Mouse (Mus musculus) ES-Bruce4 (cell line): ENCODE measurements around the gene Tmem185b. TPM values are rescaled to one million over a fixed set of nuclear protein-coding genes. Genes with fewer than 3 reads are reported as not detected.
A peak's percentile ranks its signal among the peaks of the same experiment; 100 is the strongest.

Source experiments
- H3K27ac ChIP-seq: 2 replicates; pipeline ENCODE4 v1.5.1; 2012; ENCODE audit warnings: low read length, inconsistent platforms; ENCODE audit not compliant: insufficient read depth
- H3K27me3 ChIP-seq: 2 replicates; pipeline ENCODE4 v1.6.1; 2012; ENCODE audit warnings: mild to moderate bottlenecking, low read length, inconsistent platforms; ENCODE audit not compliant: control insufficient read depth, poor library complexity, insufficient read depth, severe bottlenecking
- H3K36me3 ChIP-seq: 2 replicates; pipeline ENCODE4 v1.6.1; 2012; ENCODE audit warnings: inconsistent platforms, mild to moderate bottlenecking, low read length, moderate library complexity; ENCODE audit not compliant: control insufficient read depth, poor library complexity, insufficient read depth, severe bottlenecking
- H3K4me1 ChIP-seq: one replicate; pipeline ENCODE4 v1.8.1; 2011; ENCODE audit warnings: low read length; ENCODE audit not compliant: control insufficient read depth, insufficient read depth
- H3K4me3 ChIP-seq: 2 replicates; pipeline ENCODE4 v1.5.1; 2011; ENCODE audit warnings: low read depth, mild to moderate bottlenecking, low read length
- H3K9ac ChIP-seq: 2 replicates; pipeline ENCODE4 v1.6.1; 2012; ENCODE audit warnings: low read depth, mild to moderate bottlenecking, inconsistent platforms; ENCODE audit not compliant: poor library complexity, severe bottlenecking
- H3K9me3 ChIP-seq: replicated peaks from 2 replicates; pipeline ENCODE4 v1.6.1; 2012; ENCODE audit warnings: mild to moderate bottlenecking, low read length, inconsistent platforms; ENCODE audit not compliant: control insufficient read depth, poor library complexity, insufficient read depth, severe bottlenecking
- CTCF ChIP-seq: IDR thresholded peaks from one replicate; pipeline ENCODE4 v1.8.1; 2011; ENCODE audit warnings: low read depth, low read length
- EP300 ChIP-seq: IDR thresholded peaks from 2 replicates; pipeline ENCODE4 v1.6.1; 2011; ENCODE audit warnings: low read depth, low read length; ENCODE audit not compliant: insufficient read depth
- POLR2A ChIP-seq: IDR thresholded peaks from one replicate; pipeline ENCODE4 v1.8.1; 2011; ENCODE audit warnings: low read length; ENCODE audit not compliant: insufficient read depth
- polyA plus RNA-seq: library from polyadenylated mRNA; stranded (reverse); fragments of >200 nt; gene quantifications from 2 replicates; pipeline ENCODE4 v1.2.4, GENCODE M21; 2011; ENCODE audit warnings: low read depth; ENCODE audit not compliant: missing spikeins, insufficient read depth, insufficient read length

Gene Tmem185b
- polyA plus RNA-seq, 1 experiment: 8.9 TPM

DNA sequence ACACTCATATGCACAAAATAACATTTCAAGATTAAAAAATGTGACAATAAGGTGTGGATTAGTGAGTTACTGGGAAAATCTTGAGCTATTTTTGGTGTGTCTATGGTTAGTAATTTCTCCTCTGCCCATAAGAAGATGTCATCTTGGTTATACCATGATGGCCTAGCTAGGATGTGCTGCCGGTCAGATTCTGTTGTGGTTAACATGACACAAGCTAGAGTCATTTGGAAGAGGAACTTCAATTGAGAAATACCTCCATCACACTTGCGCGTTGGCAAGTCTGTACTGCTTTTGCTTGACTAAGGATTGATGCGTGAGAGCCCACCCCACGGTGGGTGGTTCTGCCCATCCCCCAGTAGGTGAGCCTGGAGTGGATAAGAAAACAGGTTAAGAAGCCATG is 8.4 kb downstream of the Tmem185b start:
- H3K36me3 ChIP-seq: no peaks in the 10 kb centered on the region
- H3K9ac ChIP-seq: no peak overlapping the region
- no peaks in the 10 kb centered on the region for H3K27me3 ChIP-seq
- no peaks in the 10 kb centered on the region for H3K9me3 ChIP-seq
- H3K4me3 ChIP-seq: no peak overlapping the region
- no peaks in the 10 kb centered on the region for H3K4me1 ChIP-seq
- TF ChIP-seq CTCF: no peak
- H3K27ac ChIP-seq: no peak overlapping the region

DNA sequence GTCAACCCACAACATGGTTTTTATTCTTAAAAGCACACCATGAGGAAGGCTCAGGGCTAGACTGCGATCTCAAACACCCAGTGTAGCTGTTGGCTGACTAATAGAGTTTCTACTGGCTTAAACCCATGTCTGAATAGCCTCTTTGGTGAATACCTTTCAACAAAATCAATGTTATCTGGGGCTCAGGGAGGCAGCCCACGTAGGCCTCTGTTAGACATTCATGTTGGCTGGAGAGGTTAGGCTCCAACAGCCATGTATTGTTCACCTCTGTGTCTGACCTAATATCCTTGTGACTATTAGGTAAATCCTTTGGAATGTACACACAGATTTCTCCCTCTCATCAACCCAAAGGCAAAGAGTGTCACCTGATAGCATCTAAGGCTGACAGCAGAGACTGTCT is 10.2 kb downstream of the Tmem185b start:
- Histone ChIP-seq H3K27me3 (no peaks in the 10 kb centered on the region), H3K27ac (no peak overlapping the region), H3K4me1 (no peaks in the 10 kb centered on the region), H3K36me3 (no peaks in the 10 kb centered on the region), H3K9me3 (no peaks in the 10 kb centered on the region), H3K4me3 (no peak overlapping the region), H3K9ac (no peak overlapping the region)
- no peak for TF ChIP-seq EP300

DNA sequence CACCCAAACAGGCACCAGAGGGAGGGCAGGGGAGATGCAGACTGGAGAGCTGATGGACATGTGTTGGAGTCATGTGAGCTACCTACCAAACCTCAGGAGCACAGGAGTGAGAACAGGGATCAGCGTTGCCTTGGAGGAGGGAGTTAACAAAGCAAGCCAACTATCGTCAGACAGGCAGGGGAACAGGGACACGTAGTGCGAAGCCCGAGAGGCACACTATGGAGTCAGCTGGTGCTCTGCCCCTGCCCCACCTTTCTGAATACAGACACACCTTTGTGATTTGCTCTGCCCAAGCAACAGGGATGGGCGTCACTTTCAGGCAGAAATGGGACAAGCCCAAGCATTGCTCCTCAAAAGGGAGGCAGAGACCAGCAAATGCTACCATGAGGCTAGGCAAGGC is 11.7 kb downstream of the Tmem185b start:
- no peak overlapping the region for H3K27ac ChIP-seq
- H3K4me1 ChIP-seq: no peaks in the 10 kb centered on the region
- H3K36me3 ChIP-seq: no peaks in the 10 kb centered on the region
- no peaks in the 10 kb centered on the region for H3K9me3 ChIP-seq
- TF ChIP-seq CTCF (no peak), EP300 (peak; percentile 43; the same call in 1 of the 2 replicates)
- H3K27me3 ChIP-seq: no peaks in the 10 kb centered on the region
- H3K4me3 ChIP-seq: no peak overlapping the region
- H3K9ac ChIP-seq: no peak overlapping the region

DNA sequence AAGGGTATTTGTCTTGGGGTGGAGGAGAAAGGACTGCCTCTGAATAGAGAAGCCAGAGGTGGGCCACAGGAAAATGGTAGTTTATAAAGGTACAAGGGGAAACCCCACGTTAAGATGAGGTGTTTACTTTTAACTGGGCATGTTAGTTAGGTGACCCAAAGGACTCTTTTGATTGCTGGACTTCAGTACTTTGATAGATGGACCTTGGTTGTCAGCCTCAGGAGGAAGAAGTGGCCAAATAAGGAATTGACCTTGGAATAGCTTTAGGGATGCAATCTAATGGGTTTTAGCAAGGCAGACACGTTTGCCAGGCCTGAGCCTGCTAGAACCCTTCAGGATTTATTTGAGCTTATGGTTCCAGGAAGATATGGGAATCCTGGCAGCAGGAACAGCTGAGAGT is 13.3 kb downstream of the Tmem185b start:
- TF ChIP-seq POLR2A: no peak
- no peak for TF ChIP-seq EP300
- no peak for TF ChIP-seq CTCF
- Histone ChIP-seq H3K9ac (no peak overlapping the region), H3K27me3 (no peaks in the 10 kb centered on the region), H3K4me1 (no peaks in the 10 kb centered on the region), H3K36me3 (no peaks in the 10 kb centered on the region), H3K27ac (no peak overlapping the region), H3K9me3 (no peaks in the 10 kb centered on the region), H3K4me3 (no peak overlapping the region)

DNA sequence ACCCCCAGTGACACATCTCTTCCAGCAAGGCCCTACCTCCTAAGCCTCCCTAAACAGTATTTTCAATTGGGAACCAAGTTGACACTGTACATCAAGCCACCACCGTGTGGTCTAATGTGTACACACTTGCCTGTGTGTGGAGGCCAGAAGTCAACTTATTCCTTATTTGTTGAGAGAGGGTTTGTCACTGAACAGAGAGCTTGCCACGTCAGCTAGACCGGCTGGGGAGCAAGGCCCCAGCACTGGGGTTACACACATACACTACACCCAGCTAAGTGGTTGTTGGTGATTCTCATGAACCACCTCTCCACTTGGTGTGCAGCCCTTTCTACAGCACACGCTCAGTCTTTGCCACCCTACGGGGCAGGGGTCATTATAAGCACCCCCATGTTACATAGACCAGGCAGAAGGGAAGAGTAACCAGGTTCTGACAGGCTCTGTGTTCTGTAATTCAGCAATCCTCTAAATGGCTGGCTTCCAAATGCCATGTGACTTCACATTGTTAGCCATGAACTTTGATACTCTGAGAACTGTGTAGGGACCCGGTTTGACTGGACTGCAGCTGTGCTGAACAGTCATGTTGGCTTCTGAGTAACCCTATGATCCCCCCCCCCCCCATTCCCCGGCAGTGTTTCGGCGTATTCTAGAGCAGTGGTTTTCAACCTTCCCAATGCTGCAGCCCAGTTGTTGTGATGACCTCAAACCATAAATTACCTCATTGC is 15.0 kb downstream of the Tmem185b start:
- H3K36me3 ChIP-seq: no peaks in the 10 kb centered on the region
- H3K27ac ChIP-seq: no peak overlapping the region
- H3K9ac ChIP-seq: no peak overlapping the region
- no peak overlapping the region for H3K4me3 ChIP-seq
- no peaks in the 10 kb centered on the region for H3K27me3 ChIP-seq
- no peaks in the 10 kb centered on the region for H3K9me3 ChIP-seq
- no peak for TF ChIP-seq CTCF
- no peak for TF ChIP-seq EP300
- TF ChIP-seq POLR2A: no peak
- H3K4me1 ChIP-seq: no peaks in the 10 kb centered on the region

DNA sequence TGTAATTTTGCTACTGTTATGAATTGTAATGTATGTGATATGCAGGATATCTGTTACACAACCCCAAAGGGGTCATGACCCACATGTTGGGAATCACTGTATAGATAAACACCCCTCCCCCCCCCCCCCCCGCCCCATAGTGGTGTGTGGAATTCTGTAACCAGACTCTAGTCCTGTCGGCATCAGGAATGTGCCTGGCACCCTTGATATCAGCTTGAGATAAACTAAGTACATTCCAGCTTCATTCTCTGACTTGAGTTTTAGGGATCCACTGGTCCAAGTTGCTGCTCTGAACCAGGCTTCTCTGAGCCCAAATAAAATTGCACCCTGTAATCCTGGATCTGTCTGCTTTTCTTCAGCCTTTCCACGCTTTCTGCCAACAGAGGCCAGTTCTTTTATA is 15.6 kb downstream of the Tmem185b start:
- Histone ChIP-seq H3K27me3 (no peaks in the 10 kb centered on the region), H3K4me3 (no peak overlapping the region), H3K36me3 (no peaks in the 10 kb centered on the region), H3K9ac (no peak overlapping the region), H3K4me1 (no peaks in the 10 kb centered on the region), H3K27ac (no peak overlapping the region), H3K9me3 (no peaks in the 10 kb centered on the region)
- TF ChIP-seq POLR2A (no peak), EP300 (no peak), CTCF (no peak)
